Mouse (Mus musculus): ENCODE results near the gene Fscn3. TPM values are rescaled to one million over a fixed set of nuclear protein-coding genes. Genes with fewer than 3 reads are reported as not detected.

The Fscn3 gene
- polyA plus RNA-seq, 1 experiment from 2014 or later: not detected

Other genes with a start within 250 kb of the Fscn3 start
- 13.5 and 20.2 TPM in 2 replicates for gene Zfp800, start 29.8 kb upstream of the Fscn3 start, polyA plus RNA-seq (2014; fragmentation: Nextera tagmentation; extraction: Ambion mirVana)
- gene Arf5, start 4.2 kb upstream of the Fscn3 start, polyA plus RNA-seq (2014; fragmentation: Nextera tagmentation; extraction: Ambion mirVana): 289 and 311 TPM in 2 replicates
- gene Gcc1, start 601 bp downstream of the Fscn3 start, polyA plus RNA-seq (2014; fragmentation: Nextera tagmentation; extraction: Ambion mirVana): 7.4 and 8.2 TPM in 2 replicates
- gene Pax4, start 21.6 kb downstream of the Fscn3 start, polyA plus RNA-seq (2014; fragmentation: Nextera tagmentation; extraction: Ambion mirVana): not detected in 2 replicates
- 92.6 and 103 TPM in 2 replicates for gene Snd1, start 47.4 kb downstream of the Fscn3 start, polyA plus RNA-seq (2014; fragmentation: Nextera tagmentation; extraction: Ambion mirVana)

Measured in embryonic facial prominence, embryonic 11.5 days (tissue).